Mouse (Mus musculus): ENCODE measurements around the gene Nedd4. TPM values are rescaled to one million over a fixed set of nuclear protein-coding genes. Genes with fewer than 3 reads are reported as not detected.
A peak's percentile ranks its signal among the peaks of the same experiment; 100 is the strongest.
"Not testable (repeated sequence)": the region's sequence is repeated elsewhere in the genome, so short reads cannot be mapped to it uniquely, and the experiment has no call there.

The Nedd4 gene
- polyA plus RNA-seq, 1 experiment = 1,364 TPM

- peak overlapping the region; percentile 67; the same call in 1 of the 2 replicates for H3K27ac ChIP-seq (ENCODE audit: insufficient read depth, low read length)
- TF ChIP-seq POLR2A (IDR thresholded peaks at IDR 0.05; ENCODE audit: low read depth, low read length) = no peak
- no peak for TF ChIP-seq CTCF (IDR thresholded peaks at IDR 0.05; ENCODE audit: borderline replicate concordance, insufficient read depth, low read length)
- peaks cover 6% of the 10 kb centered on the region for H3K4me1 ChIP-seq (ENCODE audit: control insufficient read depth, insufficient read depth, low read length)
- H3K4me3 ChIP-seq (ENCODE audit: insufficient read depth, low read length) = no peak overlapping the region
These were observed 24.9 kb upstream of the Nedd4 start for GRCm38 (mm10) chr9:72637243-72637642.

DNA sequence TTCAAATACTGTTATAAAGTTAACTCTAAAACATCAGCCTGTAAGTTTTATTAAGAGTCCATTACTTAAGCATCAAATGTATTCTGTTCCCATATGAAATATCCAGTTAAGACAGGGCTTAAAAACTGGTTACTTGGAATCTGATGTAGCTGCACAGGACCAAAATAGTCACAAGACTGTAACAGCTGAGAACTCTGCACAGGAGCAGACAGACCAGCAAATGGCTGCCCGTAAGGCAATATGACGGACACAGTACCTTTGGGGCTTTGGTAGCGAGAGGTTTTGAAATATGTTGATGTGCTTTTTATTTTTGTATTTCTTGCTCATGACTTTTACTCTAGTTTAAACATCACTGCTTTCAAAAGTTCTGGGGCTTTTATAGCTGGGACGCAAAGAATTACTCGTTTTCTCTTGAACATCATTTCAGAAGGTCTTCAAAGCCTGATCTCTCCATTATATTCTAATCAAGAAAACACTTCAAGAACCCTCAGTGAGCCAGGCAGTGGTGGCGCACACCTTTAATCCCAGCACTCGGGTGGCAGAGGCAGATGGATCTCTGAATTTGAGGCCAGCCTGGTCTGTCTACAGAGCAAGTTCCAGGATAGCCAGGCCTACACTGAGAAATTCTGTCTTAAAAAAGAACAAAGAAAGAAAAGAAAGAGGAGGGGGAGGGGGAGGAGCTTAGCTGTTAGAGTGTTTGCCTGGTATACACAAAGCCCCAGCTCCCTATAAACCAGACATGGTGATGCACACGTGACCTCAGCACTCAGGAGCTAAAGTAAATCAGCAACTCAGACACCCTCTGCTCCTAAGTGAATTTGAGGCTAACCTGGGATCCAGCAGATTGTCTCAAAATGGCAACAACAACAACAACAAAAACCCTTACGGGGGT is 22.9 kb upstream of the Nedd4 start:
- Histone ChIP-seq H3K27ac (ENCODE audit: insufficient read depth, low read length) (peak overlapping the region; percentile 99), H3K4me3 (ENCODE audit: insufficient read depth, low read length) (peak overlapping the region; percentile 26)
- TF ChIP-seq CTCF (IDR thresholded peaks at IDR 0.05; ENCODE audit: borderline replicate concordance, insufficient read depth, low read length) = no peak
- TF ChIP-seq POLR2A (IDR thresholded peaks at IDR 0.05; ENCODE audit: low read depth, low read length) = peak; percentile 34; the same call in 1 of the 2 replicates

DNA sequence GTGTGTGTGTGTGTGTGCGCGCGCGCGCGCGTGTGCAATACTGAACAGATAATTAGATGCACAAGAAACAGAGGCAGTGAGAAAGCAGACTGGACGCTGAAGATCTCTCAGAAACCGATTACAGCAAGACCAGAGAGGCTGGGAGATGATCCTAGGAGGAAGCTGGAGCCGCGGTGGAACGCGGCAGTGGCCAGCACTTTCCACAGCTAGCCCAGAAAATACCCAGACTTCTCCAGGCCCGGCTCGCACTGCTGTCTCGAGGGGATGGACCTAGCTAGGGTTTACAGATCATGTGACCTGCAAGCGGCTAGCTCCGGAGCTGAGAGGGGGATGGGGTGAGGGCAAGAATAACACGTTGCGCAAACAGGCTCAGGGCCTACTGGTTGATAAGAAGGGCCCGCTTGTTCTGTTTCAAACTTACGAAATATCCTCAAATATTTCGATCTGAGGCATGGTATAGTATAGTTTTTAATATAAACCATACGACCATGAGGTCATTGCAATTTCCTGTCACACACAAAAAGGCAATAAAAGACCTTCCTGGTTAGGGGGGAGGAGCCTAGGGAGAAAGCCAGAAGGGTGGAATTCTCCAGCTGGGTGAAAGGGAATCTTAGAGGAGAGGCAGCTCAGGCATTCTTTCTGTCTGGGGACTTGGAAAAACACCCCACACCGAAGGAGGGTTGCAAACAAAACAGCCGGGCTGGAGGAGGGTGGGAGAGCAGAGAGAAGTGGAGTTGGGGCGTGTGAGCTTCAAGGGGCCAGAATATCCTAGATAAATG is 22.1 kb upstream of the Nedd4 start:
- peak overlapping the region; percentile 26 for H3K4me3 ChIP-seq (ENCODE audit: insufficient read depth, low read length)
- H3K4me1 ChIP-seq (ENCODE audit: control insufficient read depth, insufficient read depth, low read length) = peaks cover 14% of the 10 kb centered on the region
- TF ChIP-seq CTCF (IDR thresholded peaks at IDR 0.05; ENCODE audit: borderline replicate concordance, insufficient read depth, low read length) (no peak), POLR2A (IDR thresholded peaks at IDR 0.05; ENCODE audit: low read depth, low read length) (peak; percentile 51)
- peak overlapping the region; percentile 99 for H3K27ac ChIP-seq (ENCODE audit: insufficient read depth, low read length)

More for the DNA sequence above, 22.9 kb upstream of the Nedd4 start:
- peaks cover 12% of the 10 kb centered on the region for H3K4me1 ChIP-seq (ENCODE audit: control insufficient read depth, insufficient read depth, low read length)

DNA sequence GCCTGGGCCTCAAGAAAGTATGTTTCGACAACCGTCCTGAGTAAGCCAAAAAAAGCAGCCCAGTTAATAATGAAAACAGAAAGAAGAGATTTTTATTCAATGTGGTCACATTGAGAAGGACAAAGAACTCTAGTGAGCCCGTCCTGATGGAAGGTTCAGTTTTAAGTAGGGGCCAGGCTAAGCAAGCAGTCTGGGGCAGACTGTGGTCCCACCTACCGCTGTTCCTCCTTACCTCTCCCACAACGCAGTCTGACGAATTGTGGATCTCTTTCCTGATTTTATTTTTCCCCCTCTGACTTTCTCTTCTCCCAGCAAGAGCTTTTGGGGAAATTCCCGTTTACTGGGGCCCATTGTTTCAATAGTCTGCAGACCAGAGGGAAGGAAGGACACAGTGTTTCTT is 21.5 kb upstream of the Nedd4 start:
- Histone ChIP-seq H3K4me3 (ENCODE audit: insufficient read depth, low read length) (no peak overlapping the region; the same call in 1 of the 2 replicates), H3K27ac (ENCODE audit: insufficient read depth, low read length) (peak overlapping the region; percentile 99)
- TF ChIP-seq POLR2A (IDR thresholded peaks at IDR 0.05; ENCODE audit: low read depth, low read length) (no peak; the same call in none of the 2 replicates), CTCF (IDR thresholded peaks at IDR 0.05; ENCODE audit: borderline replicate concordance, insufficient read depth, low read length) (no peak)

GRCm38 (mm10) chr9:72641093-72641680 is 21.0 kb upstream of the Nedd4 start:
- Histone ChIP-seq H3K27ac (ENCODE audit: insufficient read depth, low read length) (peak overlapping the region; percentile 99), H3K4me1 (ENCODE audit: control insufficient read depth, insufficient read depth, low read length) (peaks cover 16% of the 10 kb centered on the region), H3K4me3 (ENCODE audit: insufficient read depth, low read length) (no peak overlapping the region; the same call in none of the 2 replicates)
- no peak for TF ChIP-seq CTCF (IDR thresholded peaks at IDR 0.05; ENCODE audit: borderline replicate concordance, insufficient read depth, low read length)
- TF ChIP-seq POLR2A (IDR thresholded peaks at IDR 0.05; ENCODE audit: low read depth, low read length) = no peak

More for the DNA sequence above, 21.5 kb upstream of the Nedd4 start:
- peaks cover 14% of the 10 kb centered on the region for H3K4me1 ChIP-seq (ENCODE audit: control insufficient read depth, insufficient read depth, low read length)

DNA sequence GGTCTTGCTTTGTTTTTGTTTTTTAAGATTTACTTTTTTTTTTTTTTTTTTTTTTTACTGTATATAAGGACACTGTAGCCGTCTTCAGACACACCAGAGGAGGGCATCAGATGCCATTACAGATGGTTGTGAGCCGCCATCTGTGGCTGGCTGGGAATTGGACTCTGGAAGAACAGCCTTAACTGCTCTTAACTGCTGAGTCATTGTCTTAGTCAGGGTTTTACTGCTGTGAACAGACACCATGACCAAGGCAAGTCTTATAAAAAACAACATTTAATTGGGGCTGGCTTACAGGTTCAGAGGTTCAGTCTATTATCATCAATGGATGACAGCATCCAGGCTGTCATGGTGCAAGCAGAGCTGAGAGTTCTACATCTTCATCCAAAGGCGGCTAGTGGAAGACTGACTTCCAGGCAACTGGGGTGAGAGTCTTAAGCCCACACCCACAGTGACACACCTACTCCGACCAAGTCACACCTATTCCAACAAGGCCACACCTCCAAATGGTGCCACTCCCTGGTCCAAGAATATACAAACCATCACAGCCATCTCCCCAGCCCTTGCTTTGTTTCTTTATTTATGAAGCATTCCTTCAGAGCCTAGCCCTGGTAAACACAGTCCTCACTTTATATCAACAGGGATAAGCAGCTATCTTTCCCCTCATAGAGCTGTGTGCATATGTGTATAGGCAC is 19.2 kb upstream of the Nedd4 start:
- H3K4me3 ChIP-seq (ENCODE audit: insufficient read depth, low read length) = not testable (repeated sequence)
- H3K27ac ChIP-seq (ENCODE audit: insufficient read depth, low read length) = peak overlapping the region; percentile 97
- peaks cover 16% of the 10 kb centered on the region for H3K4me1 ChIP-seq (ENCODE audit: control insufficient read depth, insufficient read depth, low read length)

DNA sequence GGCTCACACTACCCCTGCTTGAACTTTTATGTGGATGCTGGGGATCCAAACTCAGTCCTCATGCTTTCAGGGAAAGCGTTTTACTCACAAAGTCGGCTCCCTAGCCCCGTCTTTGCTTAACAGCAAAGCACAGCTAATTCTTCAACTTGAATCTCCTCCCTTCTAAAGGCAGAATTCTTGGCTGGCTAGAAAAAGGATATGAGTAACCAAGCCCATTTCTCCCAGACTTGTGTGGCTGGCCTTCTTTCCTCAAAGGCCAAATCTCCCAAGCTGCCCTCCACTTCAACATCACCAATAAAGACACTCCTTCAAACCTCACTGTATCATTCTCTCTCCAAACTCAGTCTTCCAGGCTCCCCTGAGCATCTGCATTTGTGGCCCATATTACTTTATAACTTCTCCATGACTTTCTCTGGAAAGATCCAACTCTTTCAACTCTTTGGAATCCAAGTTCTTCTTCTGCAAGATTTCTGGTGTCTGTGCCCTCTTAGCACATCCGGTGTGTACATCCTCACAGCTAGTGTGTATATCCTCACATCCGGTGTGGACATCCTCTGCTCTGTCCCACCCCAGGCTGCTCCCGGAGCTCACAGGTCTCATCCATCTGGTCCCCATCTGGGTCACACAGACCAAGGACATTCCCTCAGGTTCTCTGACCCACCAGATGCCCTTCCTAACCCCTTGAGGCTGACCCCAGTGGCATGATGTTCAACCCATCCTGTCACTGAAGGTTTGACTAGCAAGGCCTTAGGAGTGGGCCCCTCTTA is 18.3 kb upstream of the Nedd4 start:
- H3K4me3 ChIP-seq (ENCODE audit: insufficient read depth, low read length) = no peak overlapping the region
- TF ChIP-seq POLR2A (IDR thresholded peaks at IDR 0.05; ENCODE audit: low read depth, low read length) (no peak), CTCF (IDR thresholded peaks at IDR 0.05; ENCODE audit: borderline replicate concordance, insufficient read depth, low read length) (no peak)
- H3K27ac ChIP-seq (ENCODE audit: insufficient read depth, low read length) = peak overlapping the region; percentile 97
- peaks cover 16% of the 10 kb centered on the region for H3K4me1 ChIP-seq (ENCODE audit: control insufficient read depth, insufficient read depth, low read length)

- Histone ChIP-seq H3K27ac (ENCODE audit: insufficient read depth, low read length) (peak overlapping the region; percentile 97), H3K4me1 (ENCODE audit: control insufficient read depth, insufficient read depth, low read length) (peaks cover 14% of the 10 kb centered on the region), H3K4me3 (ENCODE audit: insufficient read depth, low read length) (no peak overlapping the region)
- TF ChIP-seq POLR2A (IDR thresholded peaks at IDR 0.05; ENCODE audit: low read depth, low read length) (peak; percentile 62), CTCF (IDR thresholded peaks at IDR 0.05; ENCODE audit: borderline replicate concordance, insufficient read depth, low read length) (no peak)
These were observed 17.6 kb upstream of the Nedd4 start for GRCm38 (mm10) chr9:72644418-72645110.
